Mouse (Mus musculus) left cerebral cortex, adult 9 months (tissue): ENCODE measurements around the gene Hand2.

Experiments used
- DNase-seq, 2 experiments: peaks; one replicate each; pipeline ENCODE4 v3.0.0; 2022; ENCODE audit warnings: low spot score in 2 of 2

The Hand2 gene

GRCm38 (mm10) chr8:57342386-57343090 lies 21.8 kb downstream of the Hand2 start:
- DNase-seq, result no peak

DNA sequence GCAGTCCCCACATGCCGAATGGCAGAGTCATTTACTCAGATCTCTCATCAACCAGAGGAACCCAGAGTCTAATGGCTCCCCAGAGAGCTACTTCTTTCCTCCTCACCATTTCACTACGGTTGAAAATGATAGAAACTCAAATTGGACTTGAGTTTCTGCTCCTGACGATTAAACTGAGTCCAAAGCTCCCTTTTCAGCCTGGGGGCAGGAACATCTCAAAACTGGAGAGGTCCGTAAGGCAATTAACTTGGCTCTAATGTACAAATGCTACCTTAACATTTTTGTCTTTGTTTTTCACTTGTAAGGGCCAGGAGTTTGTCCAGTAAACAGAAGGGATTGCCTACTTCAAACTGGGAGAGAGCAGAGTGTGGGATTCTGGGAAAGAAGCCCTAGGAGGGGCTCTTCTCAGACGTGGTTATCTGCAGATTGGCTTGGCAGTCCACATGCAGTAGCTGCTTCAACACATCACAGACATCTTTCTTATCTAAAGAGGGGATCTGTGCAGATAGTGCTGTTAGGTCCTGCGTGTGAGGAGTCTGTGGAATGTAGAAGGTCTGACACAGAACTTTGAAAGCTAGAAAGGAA lies 23.0 kb downstream of the Hand2 start:
- DNase-seq, result no peak

GRCm38 (mm10) chr8:57344956-57345870 lies 24.4 kb downstream of the Hand2 start:
- DNase-seq, result no peak

DNA sequence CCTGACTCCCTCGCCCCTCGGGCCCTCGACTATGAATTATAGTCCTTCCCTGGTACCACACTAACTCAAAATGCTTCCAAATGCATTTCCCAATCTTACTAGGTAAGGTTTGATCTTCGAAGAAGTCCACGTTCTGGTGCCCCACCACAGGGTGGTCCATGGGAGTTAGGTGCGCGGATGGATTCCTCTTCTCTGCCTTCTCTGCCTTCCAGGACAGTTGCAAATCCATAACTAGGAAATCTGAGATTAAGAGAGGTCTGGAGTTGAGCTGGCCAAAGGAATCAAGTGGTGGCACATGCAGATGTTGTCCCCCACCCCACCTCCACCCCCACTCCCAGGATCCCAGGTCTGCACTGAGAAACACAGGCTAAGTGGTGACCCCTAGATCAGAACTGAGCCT lies 25.6 kb downstream of the Hand2 start:
- no peak for DNase-seq

GRCm38 (mm10) chr8:57347141-57347540 lies 26.4 kb downstream of the Hand2 start:
- DNase-seq, result no peak

DNA sequence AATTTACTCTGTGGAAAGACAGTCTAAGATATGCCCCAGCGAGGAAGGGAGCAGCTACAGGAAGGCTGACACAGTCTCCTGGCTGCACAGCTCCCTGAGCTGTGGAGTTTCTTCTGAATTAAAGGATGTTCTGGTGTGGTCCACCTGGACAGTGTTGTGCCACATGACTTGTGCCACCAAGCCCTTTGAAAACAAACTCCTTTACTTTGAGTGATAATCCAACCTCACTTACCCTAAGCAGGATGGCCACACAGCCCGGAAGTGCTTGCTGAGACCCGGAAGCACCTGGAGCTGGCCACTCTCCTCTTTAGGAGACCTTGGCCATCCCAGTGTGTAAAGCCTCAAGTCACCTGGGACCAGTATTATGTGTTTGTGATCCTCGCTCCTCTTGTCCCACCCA lies 27.5 kb downstream of the Hand2 start:
- DNase-seq, result no peak

DNA sequence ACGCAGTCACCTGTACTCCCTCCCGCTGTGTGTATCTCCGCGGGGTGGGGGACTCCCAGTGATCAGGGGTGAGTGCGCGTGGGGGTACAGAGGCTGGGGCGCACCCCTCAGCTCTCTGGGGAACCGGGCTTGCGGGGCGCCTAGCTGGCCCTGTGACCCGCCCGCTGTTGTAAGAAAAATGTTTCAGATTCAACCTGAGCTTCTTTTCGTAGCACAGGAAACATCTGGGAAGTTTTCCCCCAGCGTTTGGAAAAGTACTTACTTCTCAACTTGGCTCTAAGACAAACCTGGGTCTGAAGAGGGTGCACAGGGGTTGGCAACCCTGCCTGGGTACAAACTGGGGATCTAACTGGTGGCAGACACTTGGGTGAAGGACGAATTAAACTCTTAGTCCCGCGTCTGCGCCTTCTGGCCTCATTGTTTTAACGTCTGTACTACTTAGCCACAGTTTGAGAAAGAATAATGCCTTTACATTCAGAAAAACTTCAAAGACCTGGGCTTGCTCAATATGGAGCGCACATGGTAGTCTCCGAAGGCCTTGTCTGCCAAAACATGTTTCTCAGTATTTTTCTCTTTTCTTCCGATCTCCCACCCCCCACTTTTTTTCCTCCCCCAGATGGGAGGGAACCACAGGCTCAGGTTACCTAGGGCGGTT lies 28.2 kb downstream of the Hand2 start:
- DNase-seq, result no peak

GRCm38 (mm10) chr8:57351861-57352260 lies 31.1 kb downstream of the Hand2 start:
- no peak for DNase-seq

DNA sequence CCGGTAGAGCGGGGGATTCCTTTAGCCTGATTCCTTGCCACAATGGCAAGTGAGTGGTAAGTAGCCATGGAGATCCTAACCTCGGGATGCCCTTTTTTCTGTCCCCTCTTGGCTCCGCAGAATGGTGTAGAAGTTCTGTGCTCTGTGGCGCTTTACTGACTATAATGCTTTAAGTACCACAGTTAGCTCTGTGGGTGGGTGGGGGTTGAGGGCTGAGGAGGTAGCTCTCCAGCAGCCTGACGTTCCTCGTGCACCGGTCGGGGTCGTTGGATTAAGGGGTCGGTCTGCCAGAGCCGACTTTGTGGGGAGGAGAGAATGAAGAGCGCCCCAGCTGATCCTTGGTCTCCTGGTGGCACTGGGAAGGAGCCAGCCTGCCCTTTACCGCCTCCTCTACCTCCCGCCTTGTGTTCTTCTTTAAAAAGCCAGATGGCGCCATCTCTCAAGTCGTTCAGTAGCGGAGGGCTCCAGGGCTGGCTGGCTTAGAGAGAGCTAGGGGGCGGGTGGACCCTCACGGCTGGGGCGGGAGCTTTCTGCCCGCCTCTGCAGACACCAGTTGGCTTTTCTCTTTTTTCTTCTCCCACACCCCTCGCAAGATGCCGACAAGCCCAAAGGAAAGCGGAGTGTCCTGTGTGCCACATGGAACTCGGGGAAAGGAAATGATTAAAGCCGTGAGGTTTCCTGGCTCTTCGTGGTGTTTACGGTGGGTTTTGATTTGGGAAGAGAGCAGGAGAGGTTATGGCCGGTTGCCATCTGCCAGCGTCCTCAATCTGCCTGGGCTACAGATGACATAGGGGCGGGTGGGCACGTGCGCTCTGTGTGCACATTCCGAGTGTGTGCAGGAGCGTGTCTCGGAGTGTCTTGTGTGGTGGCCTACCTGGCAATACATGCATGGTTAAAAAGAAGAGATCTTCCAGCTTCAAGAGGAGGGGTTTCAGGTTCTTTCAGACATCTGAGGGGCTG lies 32.8 kb downstream of the Hand2 start:
- DNase-seq, result no peak

DNA sequence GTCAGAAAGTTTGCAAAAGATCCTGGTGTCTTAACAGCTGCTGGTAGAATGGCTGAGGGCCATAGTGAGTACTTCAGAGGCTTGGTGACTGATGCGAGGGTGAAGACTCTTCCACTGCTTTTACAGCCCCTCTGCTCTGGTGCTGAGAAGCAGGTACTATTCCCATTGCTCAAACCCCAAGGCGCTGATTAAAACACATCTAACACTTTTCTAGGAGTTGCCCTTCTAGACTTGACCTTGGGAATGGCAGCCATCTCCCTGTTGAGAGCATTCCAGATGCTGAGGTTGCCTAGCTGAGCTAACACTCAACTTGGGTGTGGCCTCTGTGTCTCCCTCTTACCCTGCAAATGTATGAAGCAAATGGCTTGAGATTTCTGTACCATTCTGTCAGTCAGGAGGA lies 34.1 kb downstream of the Hand2 start:
- DNase-seq, result no peak

DNA sequence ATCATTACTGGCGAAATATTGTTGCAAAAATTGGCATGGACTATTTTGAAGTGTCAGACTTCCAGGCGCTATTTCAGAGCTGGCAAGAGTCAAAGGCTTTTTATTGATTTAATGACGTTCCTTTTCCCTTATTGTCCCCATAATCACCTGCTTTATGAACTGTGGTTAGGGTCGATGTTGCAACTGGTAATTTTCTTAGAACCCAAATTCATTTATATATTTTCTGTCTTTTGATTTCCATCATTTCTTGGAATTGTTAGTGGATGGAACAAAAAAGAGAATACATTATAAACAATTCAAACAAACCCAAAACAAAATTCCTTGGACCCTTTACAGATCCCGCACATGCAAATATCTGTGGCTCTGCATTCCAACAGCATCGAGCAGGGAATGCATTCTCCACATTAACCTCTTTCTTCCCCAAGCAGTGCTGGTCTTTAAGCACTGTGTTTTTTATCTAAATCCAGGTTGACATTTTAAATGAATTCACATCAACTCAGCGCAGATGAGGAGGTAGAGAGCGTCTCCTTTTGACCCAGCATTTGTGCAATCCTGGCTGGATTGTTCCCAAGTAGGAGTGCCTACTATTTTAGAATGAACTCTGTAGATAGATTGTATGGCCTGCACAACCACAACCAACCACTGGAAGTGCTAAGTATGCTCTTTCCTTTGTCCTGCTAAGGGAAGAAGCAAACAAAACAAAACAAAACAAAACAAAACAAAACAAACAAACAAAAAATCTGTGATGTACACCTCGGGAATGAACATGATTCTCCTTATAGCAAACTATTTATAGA lies 35.9 kb downstream of the Hand2 start:
- DNase-seq, result no peak

GRCm38 (mm10) chr8:57360493-57360892 lies 39.7 kb downstream of the Hand2 start:
- no peak for DNase-seq

DNA sequence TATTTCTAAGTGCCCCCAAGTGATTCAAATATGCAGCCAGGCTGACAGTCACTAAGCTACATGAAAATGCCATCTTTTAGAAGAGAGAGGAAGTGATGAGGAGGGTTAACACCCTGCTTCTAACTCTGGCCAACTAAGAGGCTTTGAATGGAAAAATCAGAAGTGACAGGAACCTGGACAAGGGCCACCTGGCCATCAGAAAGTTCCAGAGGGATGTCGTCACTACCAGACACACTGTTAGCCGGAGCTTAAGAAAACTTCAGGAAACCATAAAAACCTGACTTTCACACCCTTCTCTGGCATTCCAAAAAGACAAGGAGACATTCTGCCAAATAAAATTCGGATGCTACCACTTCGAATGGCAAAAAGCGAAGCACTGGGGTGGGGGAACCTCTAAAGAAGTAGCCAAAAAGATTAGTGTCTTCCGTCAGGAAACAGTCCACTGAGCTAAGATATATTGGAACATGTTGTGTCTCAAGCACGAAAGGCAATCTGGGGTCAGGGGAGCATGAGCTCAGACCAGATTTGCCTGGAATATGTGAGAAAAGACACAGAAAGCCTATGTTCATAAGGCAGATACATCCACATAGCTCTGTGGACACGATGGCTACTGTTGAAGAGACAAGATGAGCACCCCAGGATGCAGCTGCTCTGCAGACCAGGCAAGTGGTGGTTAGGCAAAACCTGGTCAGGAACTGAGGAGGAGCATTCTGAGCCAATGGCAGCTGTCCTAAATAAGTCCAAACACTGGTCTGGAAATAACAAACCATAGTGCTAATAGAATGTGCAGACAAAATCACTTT lies 40.4 kb downstream of the Hand2 start:
- no peak for DNase-seq

DNA sequence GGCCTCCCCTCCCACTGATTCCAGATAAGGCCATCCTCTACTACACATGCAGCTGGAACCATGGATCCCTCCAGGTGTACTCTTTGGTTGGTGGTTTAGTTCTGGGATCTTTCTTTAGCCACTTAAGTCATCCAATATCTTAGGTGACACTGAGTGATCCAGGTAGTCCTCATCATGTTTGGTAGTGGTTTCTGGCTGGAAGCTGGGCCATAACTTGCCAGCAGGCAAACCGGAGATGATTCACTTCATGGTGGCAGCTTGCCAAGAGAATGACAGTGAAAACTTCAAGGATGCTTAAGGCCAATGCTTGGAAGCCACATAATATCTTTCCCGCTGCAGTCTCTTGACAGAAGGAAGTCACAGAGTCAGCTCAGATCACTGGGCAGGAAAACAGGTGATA lies 42.1 kb downstream of the Hand2 start:
- no peak for DNase-seq

DNA sequence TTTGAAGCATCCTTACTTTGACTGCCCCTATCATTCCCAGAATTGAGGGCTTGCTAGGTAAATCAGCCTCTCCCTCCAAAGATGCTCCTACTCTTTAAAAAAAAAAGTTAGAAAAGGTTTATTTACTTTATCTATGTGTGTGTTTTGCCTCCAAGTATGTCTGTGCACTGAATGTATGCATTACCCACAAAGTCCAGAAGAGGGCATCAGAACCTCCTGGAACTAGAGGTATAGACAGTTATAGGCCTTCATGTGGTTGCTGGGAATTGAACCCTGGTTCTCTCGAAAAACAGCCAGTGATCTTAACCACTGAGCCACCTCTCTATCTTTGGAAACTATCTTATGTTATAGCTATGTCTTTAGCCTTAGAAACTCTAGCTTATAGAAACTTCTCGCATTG lies 53.3 kb downstream of the Hand2 start:
- DNase-seq, result no peak
